Mouse (Mus musculus) heart, embryonic 10.5 days (tissue): ENCODE data around the gene 2210016L21Rik. TPM values are rescaled to one million over a fixed set of nuclear protein-coding genes. Genes with fewer than 3 reads are reported as not detected.

Experiments used
- DNase-seq: peaks from one replicate; pipeline ENCODE4 v3.0.0-alpha.2; 2017; ENCODE audit warnings: low spot score
- H3K27ac ChIP-seq: fragments of 300-500 bp; sonication (generic); 2 replicates; pipeline ENCODE4 v1.5.1; 2016; ENCODE audit warnings: mild to moderate bottlenecking
- H3K27me3 ChIP-seq: fragments of 300-500 bp; sonication (generic); 2 replicates; pipeline ENCODE4 v1.6.1; 2016; ENCODE audit warnings: mild to moderate bottlenecking; ENCODE audit not compliant: poor library complexity, insufficient read depth, severe bottlenecking
- H3K36me3 ChIP-seq: fragments of 300-500 bp; sonication (generic); 2 replicates; pipeline ENCODE4 v1.6.1; 2016; ENCODE audit warnings: mild to moderate bottlenecking, moderate library complexity
- H3K4me1 ChIP-seq: fragments of 300-500 bp; sonication (generic); 2 replicates; pipeline ENCODE4 v1.6.1; 2016; ENCODE audit warnings: mild to moderate bottlenecking
- H3K4me3 ChIP-seq: fragments of 300-500 bp; sonication (generic); 2 replicates; pipeline ENCODE4 v1.5.1; 2016; ENCODE audit warnings: mild to moderate bottlenecking, moderate library complexity
- H3K9me3 ChIP-seq: fragments of 300-500 bp; sonication (generic); 2 replicates; pipeline ENCODE4 v1.6.1; 2016; ENCODE audit warnings: mild to moderate bottlenecking, moderate library complexity
- WGBS: fragments of 180-500 bp; shearing (Covaris S2); methylation state at CpG from one replicate; pipeline ENCODE4 v1.1.7; 2016; 5-methylcytosine and 5-hydroxymethylcytosine counted together
- polyA plus RNA-seq: library from polyadenylated mRNA; unstranded; fragments of >200 nt; fragmentation: Nextera tagmentation; extraction: Ambion mirVana; gene quantifications from 2 replicates; pipeline ENCODE4 v1.2.1, GENCODE M21; 2016

2210016L21Rik gene
- polyA plus RNA-seq, 1 experiment from 2014 or later: 33.0 TPM

GRCm38 (mm10) chr5:114969609-114970215 lies 27.8 kb downstream of the 2210016L21Rik start:
- H3K27me3 ChIP-seq: peaks cover 38% of the 10 kb centered on the region
- H3K9me3 ChIP-seq: no peaks in the 10 kb centered on the region
- 55% methylated on average over 13 of the region's 13 CpGs for WGBS
- no peak overlapping the region for H3K27ac ChIP-seq
- H3K4me1 ChIP-seq: peaks cover 17% of the 10 kb centered on the region
- H3K36me3 ChIP-seq: no peaks in the 10 kb centered on the region
- no peak for DNase-seq
- H3K4me3 ChIP-seq: no peak overlapping the region

- Histone ChIP-seq H3K36me3 (no peaks in the 10 kb centered on the region), H3K4me3 (no peak within 1 kb of the TSS; the same call in 1 of the 2 replicates), H3K4me1 (peaks cover 6% of the 10 kb centered on the region; the same call in 1 of the 2 replicates), H3K27me3 (peaks cover 38% of the 10 kb centered on the region), H3K27ac (peak within 1 kb of the TSS; percentile 37; the same call in 1 of the 2 replicates), H3K9me3 (no peaks in the 10 kb centered on the region)
- WGBS: 77% methylated on average over 17 of the region's 17 CpGs
- no peak for DNase-seq
Observed at GRCm38 (mm10) chr5:114970824-114971227, 28.9 kb downstream of the 2210016L21Rik start, which contains the start of gene Hnf1a. Hnf1a (minus strand) TSS chr5:114971094.

- no peak for DNase-seq
- 80% methylated on average over 9 of the region's 9 CpGs for WGBS
- Histone ChIP-seq H3K27ac (no peak overlapping the region), H3K9me3 (no peaks in the 10 kb centered on the region), H3K36me3 (no peaks in the 10 kb centered on the region), H3K4me3 (no peak overlapping the region), H3K27me3 (peaks cover 38% of the 10 kb centered on the region), H3K4me1 (peaks cover 6% of the 10 kb centered on the region; the same call in 1 of the 2 replicates)
Observed at GRCm38 (mm10) chr5:114972201-114972600, 30.2 kb downstream of the 2210016L21Rik start.

GRCm38 (mm10) chr5:114973131-114973530 lies 31.2 kb downstream of the 2210016L21Rik start:
- H3K4me3 ChIP-seq: no peak overlapping the region
- 69% methylated on average over 8 of the region's 8 CpGs for WGBS
- no peaks in the 10 kb centered on the region for H3K9me3 ChIP-seq
- no peak for DNase-seq
- H3K27me3 ChIP-seq: peaks cover 29% of the 10 kb centered on the region
- no peaks in the 10 kb centered on the region for H3K36me3 ChIP-seq
- H3K27ac ChIP-seq: no peak overlapping the region
- H3K4me1 ChIP-seq: peaks cover 6% of the 10 kb centered on the region; the same call in 1 of the 2 replicates

- Histone ChIP-seq H3K4me3 (no peak overlapping the region), H3K9me3 (no peaks in the 10 kb centered on the region), H3K27me3 (no peaks in the 10 kb centered on the region), H3K27ac (no peak overlapping the region), H3K36me3 (no peaks in the 10 kb centered on the region), H3K4me1 (peaks cover 18% of the 10 kb centered on the region)
- DNase-seq: no peak
Observed at GRCm38 (mm10) chr5:114976935-114977334, 35.0 kb downstream of the 2210016L21Rik start.

GRCm38 (mm10) chr5:114978473-114978872 lies 36.5 kb downstream of the 2210016L21Rik start:
- no peaks in the 10 kb centered on the region for H3K9me3 ChIP-seq
- H3K27me3 ChIP-seq: no peaks in the 10 kb centered on the region
- DNase-seq: no peak
- peaks cover 18% of the 10 kb centered on the region for H3K4me1 ChIP-seq
- no peak overlapping the region for H3K4me3 ChIP-seq
- no peak overlapping the region for H3K27ac ChIP-seq
- 71% methylated on average over 11 of the region's 11 CpGs for WGBS
- no peaks in the 10 kb centered on the region for H3K36me3 ChIP-seq

- 7% methylated on average over 6 of the region's 6 CpGs for WGBS
- peaks cover 18% of the 10 kb centered on the region for H3K4me1 ChIP-seq
- peak overlapping the region; percentile 78 for H3K27ac ChIP-seq
- no peak for DNase-seq
- no peaks in the 10 kb centered on the region for H3K36me3 ChIP-seq
- peak overlapping the region; percentile 60 for H3K4me3 ChIP-seq
- no peaks in the 10 kb centered on the region for H3K9me3 ChIP-seq
- H3K27me3 ChIP-seq: no peaks in the 10 kb centered on the region
Observed at GRCm38 (mm10) chr5:114978888-114979249, 36.9 kb downstream of the 2210016L21Rik start.

GRCm38 (mm10) chr5:114979250-114980121 lies 37.5 kb downstream of the 2210016L21Rik start:
- Histone ChIP-seq H3K9me3 (no peaks in the 10 kb centered on the region), H3K4me3 (peak overlapping the region; percentile 60), H3K27ac (peak overlapping the region; percentile 78), H3K27me3 (no peaks in the 10 kb centered on the region), H3K36me3 (no peaks in the 10 kb centered on the region), H3K4me1 (peaks cover 18% of the 10 kb centered on the region)
- DNase-seq: peak; percentile 89
- WGBS: 4% methylated on average over 32 of the region's 32 CpGs

- Histone ChIP-seq H3K27me3 (no peaks in the 10 kb centered on the region), H3K9me3 (no peaks in the 10 kb centered on the region), H3K4me3 (peak overlapping the region; percentile 60), H3K36me3 (no peaks in the 10 kb centered on the region), H3K27ac (peak overlapping the region; percentile 78), H3K4me1 (peaks cover 18% of the 10 kb centered on the region)
- no peak for DNase-seq
- WGBS: 24% methylated on average over 16 of the region's 16 CpGs
Observed at GRCm38 (mm10) chr5:114980122-114980748, 38.3 kb downstream of the 2210016L21Rik start.

GRCm38 (mm10) chr5:114982001-114982400 lies 40.0 kb downstream of the 2210016L21Rik start:
- Histone ChIP-seq H3K4me3 (no peak overlapping the region), H3K9me3 (no peaks in the 10 kb centered on the region), H3K4me1 (peaks cover 18% of the 10 kb centered on the region), H3K36me3 (no peaks in the 10 kb centered on the region), H3K27me3 (no peaks in the 10 kb centered on the region), H3K27ac (no peak overlapping the region)
- no peak for DNase-seq
- 44% methylated on average over 15 of the region's 15 CpGs for WGBS

GRCm38 (mm10) chr5:114985074-114985473 lies 43.1 kb downstream of the 2210016L21Rik start:
- Histone ChIP-seq H3K27me3 (no peaks in the 10 kb centered on the region), H3K9me3 (no peaks in the 10 kb centered on the region)

GRCm38 (mm10) chr5:114996447-114996846 lies 54.5 kb downstream of the 2210016L21Rik start:
- 64% methylated on average over 16 of the region's 16 CpGs for WGBS
- Histone ChIP-seq H3K9me3 (no peaks in the 10 kb centered on the region), H3K36me3 (no peaks in the 10 kb centered on the region), H3K4me3 (no peak overlapping the region), H3K27ac (no peak overlapping the region), H3K27me3 (peaks cover 1% of the 10 kb centered on the region; the same call in 1 of the 2 replicates), H3K4me1 (peaks cover under 1% of the 10 kb centered on the region; the same call in 1 of the 2 replicates)
- DNase-seq: no peak

More at GRCm38 (mm10) chr5:114985074-114985473, 43.1 kb downstream of the 2210016L21Rik start:
- Histone ChIP-seq H3K36me3 (no peaks in the 10 kb centered on the region), H3K4me1 (peaks cover 5% of the 10 kb centered on the region), H3K27ac (no peak overlapping the region), H3K4me3 (no peak overlapping the region)
- DNase-seq: no peak

- Histone ChIP-seq H3K4me1 (peaks cover 3% of the 10 kb centered on the region; the same call in 1 of the 2 replicates), H3K27me3 (peaks cover 3% of the 10 kb centered on the region; the same call in 1 of the 2 replicates), H3K9me3 (no peaks in the 10 kb centered on the region), H3K36me3 (no peaks in the 10 kb centered on the region), H3K4me3 (no peak overlapping the region), H3K27ac (no peak overlapping the region)
- no peak for DNase-seq
- WGBS: 48% methylated on average over 6 of the region's 6 CpGs
Observed at GRCm38 (mm10) chr5:114997327-114997726, 55.4 kb downstream of the 2210016L21Rik start.
